Mouse (Mus musculus) urinary bladder, adult 2 months (tissue): ENCODE data around the gene Fdxacb1. TPM values are rescaled to one million over a fixed set of nuclear protein-coding genes. Genes with fewer than 3 reads are reported as not detected.

Experiments
- DNase-seq: peaks from one replicate; pipeline ENCODE4 v3.0.0; 2022; ENCODE audit warnings: low spot score
- polyA plus RNA-seq: library from polyadenylated mRNA; depleted of rRNA; stranded (reverse); fragments of >200 nt; gene quantifications from 2 replicates; pipeline ENCODE4 v1.2.3, GENCODE M21; 2012; rRNA removed

The Fdxacb1 gene
- polyA plus RNA-seq, 1 experiment, result 8.2 TPM

DNA sequence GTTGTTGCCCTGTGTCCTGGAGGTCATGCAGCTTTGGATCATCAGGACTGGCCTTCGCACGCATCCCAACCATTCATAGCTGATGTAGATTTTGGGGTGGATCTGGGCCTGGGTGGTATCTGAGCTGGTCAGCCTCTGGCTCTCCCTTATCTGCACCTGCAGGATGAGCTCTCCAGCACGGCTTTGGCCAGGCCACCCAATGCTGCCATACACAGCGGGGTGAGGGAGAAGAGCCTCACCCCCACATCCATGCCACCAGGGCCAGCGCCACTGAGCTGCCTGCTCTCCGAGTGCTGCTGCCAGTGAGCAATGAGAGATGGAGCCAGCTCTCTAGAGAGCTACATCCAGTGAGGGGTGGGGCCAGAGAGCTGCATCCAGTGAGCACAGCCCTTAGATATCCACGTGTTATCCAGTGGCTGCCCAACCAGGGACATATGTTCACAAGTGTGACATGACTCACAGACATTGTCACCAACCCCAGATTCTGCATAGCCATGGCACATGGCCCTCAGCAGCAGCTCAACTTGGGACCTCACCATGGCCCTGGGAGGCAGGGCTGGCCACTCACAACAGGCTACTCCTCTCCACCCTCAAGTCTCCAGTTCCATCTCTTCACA lies 35.1 kb downstream of the Fdxacb1 start:
- no peak for DNase-seq

DNA sequence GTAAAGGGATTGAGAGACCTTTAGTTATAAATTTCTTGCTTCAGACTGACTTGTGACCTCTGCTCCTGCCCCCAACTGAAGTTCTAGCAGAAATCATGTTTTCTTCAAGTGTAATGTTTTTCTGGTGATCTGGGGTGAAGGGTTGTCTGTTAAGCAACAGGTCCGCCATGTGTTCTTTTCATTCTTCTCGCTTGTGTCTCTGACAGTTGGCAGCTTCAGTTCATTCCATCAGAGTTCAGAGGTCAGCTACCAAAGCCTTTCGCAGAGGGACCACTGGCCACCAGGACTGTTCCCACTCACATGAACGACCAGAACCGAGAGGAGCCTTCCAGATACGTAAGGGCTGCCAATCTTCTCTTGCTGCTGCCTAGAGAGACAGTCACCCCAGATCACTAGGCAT lies 40.4 kb downstream of the Fdxacb1 start:
- DNase-seq, result no peak

DNA sequence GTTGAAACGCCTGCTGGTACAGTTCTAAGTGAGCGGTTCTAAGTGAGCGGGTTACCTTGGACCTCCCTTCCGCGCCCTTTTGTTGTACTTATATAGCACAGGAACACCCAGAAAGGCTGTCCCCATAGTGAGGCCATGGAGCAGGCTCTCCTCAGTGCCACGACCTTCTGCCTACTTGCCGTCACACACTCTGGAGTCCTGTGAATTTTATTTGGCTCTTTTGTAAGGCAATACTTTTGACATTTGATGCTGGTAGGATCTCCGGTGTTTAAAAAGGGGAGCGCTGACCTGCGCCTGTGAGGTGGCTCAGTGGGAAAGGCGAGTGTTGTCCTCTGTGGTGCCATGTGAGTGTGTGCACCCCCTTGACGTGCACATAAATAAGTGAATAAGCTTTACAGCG lies 41.1 kb downstream of the Fdxacb1 start:
- no peak for DNase-seq

DNA sequence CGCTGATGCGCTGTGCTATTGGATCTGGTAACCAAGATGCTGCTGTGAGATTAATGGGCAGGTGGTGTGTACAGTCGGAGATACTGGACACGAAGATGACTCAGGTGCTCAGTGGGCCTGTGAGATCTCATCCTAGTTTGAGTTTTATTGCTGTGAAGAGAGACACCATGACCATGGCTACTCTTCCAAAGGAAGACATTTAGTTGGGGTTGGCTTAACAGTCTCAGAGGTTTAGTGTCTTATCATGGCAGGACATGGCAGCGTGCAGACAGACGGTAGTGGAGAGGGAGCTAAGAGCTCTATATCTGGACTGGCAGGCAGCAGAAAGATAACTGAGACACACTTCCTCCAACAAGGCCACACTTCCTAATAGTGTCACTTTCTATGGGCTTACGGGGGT lies 43.2 kb downstream of the Fdxacb1 start:
- no peak for DNase-seq

DNA sequence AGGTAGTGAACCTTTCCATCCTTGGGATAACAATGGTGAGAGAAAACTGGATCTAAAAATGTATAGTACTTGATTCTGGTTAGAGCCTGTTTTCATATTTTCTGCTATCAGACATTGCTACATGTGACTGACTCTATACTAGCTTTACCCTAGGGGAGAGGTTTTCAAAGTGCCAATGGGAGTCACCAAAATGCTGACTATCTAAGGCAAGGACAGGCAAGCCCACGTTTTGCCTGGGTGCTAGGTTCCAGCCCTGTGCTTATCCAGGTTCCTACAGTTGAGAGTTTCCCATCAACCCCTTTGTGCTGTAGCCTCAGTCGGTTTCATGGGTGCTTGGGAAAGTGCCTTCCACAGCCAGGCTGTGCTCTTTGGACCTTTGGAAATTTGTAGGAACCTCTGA lies 43.7 kb downstream of the Fdxacb1 start:
- DNase-seq, result no peak

DNA sequence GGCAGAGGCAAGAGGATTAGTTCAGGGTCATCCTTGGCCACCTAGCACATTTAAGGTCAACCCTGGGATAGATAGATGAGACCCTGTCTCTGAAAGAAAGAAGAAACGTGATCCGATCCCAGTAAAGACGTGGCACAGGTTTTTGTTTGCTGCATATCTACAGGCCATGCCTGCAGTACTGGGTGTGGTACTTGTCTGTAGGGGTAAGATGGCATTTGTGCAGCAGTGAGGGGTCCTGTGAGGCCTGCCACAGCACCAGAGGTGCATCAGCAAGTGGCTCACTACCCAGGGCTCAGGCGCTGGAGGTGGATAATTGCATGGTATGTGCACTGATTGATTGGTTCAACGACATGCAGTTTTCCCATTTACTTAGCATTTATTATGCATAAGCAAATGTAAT lies 45.8 kb downstream of the Fdxacb1 start:
- DNase-seq, result no peak

DNA sequence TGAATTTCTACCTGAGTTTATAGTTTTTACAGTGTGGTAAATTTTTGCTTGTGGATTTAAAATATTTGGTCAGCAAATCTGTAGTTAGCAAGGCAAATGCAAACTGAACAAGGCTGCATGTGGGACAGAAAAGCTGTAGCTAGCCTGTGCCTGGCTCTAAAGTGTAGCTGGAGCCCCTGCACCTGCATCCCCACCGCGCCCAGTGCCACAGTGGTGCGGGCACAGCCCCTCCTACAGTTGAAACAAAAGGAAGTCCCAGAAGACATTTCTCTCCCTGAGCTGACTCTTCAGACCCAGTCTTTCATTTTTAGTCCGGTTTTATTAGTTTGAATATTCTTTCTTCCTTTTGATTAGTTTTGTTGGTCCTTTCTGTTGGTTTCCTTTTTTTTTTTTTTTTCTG lies 47.6 kb downstream of the Fdxacb1 start:
- no peak for DNase-seq

DNA sequence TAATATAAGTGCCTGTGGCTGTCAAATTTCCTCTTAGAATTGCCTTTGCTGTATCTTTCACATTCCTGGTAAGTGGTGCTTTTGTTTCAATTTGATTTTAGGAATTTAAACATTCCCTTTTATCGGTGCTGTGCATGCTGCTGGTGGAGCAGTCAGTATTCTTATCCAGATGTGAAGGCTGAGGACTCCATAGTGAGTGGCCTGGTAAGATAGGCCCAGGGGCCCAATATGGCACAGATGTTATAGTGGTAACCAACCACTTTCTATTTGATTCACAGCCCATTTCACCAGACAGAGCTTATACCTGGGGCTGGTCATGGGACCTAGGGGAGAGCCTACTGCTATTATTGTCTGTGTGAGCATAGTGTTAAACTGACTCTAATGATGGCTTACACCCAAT lies 48.5 kb downstream of the Fdxacb1 start:
- DNase-seq, result no peak

DNA sequence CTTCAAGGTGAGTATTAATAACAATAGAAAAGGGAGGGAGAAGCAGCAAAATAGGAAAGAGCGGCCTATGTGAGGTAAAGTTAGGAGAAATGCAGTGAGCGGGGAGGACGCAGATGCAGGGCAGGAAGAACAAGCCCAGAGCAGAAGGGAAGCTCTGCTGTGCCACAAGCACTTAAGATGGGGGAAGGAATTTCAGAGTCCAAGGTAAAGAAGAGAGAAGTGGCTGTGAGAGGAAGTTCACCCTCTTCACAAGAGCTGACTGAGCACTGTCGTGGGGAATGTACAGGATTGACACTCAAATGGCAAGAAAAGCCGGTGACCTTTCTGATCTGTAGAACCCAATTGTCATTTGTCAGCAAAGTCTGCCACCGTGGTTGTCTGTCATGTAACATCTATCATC lies 50.0 kb downstream of the Fdxacb1 start:
- DNase-seq, result no peak

DNA sequence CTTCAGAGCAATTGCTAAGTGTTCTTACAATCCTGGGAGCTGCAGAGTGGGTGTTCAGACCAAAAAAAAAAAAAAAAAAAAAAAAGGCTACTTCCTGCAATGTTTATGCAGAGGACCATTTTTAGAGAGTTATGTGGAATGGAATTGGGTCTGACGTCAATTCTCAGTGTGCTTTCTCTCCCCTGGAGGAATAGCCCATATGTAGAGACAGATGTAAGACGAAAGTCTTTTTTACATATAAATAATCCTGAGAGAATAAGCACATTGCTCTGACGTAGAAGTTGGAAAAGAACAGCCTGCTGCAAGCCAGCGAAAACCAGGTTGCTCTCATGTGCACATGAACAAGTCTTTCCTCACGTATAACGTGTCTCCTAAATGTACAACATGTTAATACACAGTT lies 51.7 kb downstream of the Fdxacb1 start:
- DNase-seq, result no peak

DNA sequence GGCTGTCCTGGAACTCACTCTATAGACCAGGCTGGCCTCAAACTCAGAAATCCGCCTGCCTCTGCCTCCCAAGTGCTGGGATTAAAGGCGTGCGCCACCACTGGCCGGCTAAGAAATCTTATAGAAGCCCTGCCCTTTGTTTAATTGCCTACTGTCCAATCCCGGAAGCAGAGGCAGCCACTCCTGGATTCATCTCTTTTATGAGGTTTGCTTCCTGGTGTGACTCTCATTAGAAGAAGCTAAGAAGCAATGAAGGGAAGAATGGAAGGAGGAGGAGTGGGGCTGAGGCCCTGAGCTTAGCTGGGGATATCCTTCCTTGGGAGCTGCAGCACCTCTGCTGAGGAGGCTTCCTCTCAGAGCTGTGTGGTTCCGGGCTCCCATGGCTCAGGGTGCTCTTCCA lies 53.6 kb downstream of the Fdxacb1 start:
- DNase-seq, result no peak

DNA sequence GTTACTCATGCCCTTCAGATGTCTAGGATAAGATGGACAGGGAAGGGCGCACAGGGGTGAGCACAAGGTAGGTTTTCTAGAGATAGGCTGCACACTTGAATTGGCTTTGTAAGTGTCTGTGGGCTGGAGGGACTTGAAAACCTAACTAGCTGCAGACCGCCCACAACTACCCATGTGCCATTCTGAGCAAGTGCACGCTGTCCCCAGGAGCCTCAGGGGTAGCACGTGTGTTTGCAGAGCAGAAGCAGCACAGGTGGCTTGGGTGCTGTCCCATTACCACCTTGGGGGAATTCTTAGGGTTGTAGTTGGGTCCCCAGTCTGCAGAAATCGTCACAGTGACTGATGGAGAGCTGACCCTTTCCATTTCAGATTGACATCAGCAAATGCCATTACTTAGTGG lies 54.2 kb downstream of the Fdxacb1 start:
- no peak for DNase-seq

Other genes starting within 250 kb of the Fdxacb1 start
- 101 and 137 TPM in 2 replicates for gene Pts, start 239.5 kb upstream of the Fdxacb1 start, polyA plus RNA-seq
- gene Il18, start 213.4 kb upstream of the Fdxacb1 start, polyA plus RNA-seq, result 5.7 and 8.2 TPM in 2 replicates
- 0.77 and 0.80 TPM in 2 replicates for gene Bco2, start 213.1 kb upstream of the Fdxacb1 start, polyA plus RNA-seq
- gene Tex12, start 206.9 kb upstream of the Fdxacb1 start, polyA plus RNA-seq, result not detected in 2 replicates
- gene Sdhd, start 164.4 kb upstream of the Fdxacb1 start, polyA plus RNA-seq, result 154 and 189 TPM in 2 replicates
- gene Timm8b, start 164.3 kb upstream of the Fdxacb1 start, polyA plus RNA-seq, result 181 and 191 TPM in 2 replicates
- 2.1 and 2.5 TPM in 2 replicates for gene Pih1d2, start 150.9 kb upstream of the Fdxacb1 start, polyA plus RNA-seq
- 13.2 and 13.9 TPM in 2 replicates for gene Nkapd1, start 150.8 kb upstream of the Fdxacb1 start, polyA plus RNA-seq
- 42.8 and 43.1 TPM in 2 replicates for gene Dlat, start 108.5 kb upstream of the Fdxacb1 start, polyA plus RNA-seq
- gene Dixdc1, start 28.7 kb upstream of the Fdxacb1 start, polyA plus RNA-seq, result 9.1 and 11.4 TPM in 2 replicates
- gene 2310030G06Rik, start 21.7 kb upstream of the Fdxacb1 start, polyA plus RNA-seq, result 12.4 and 13.5 TPM in 2 replicates
- gene Cryab, start 16.9 kb upstream of the Fdxacb1 start, polyA plus RNA-seq, result 150 and 169 TPM in 2 replicates
- gene Hspb2, start 15.9 kb upstream of the Fdxacb1 start, polyA plus RNA-seq, result 48.5 and 54.7 TPM in 2 replicates
- gene Alg9, start 6.8 kb downstream of the Fdxacb1 start, polyA plus RNA-seq, result 19.7 and 22.0 TPM in 2 replicates
- gene 1110032A03Rik, start 7.3 kb downstream of the Fdxacb1 start, polyA plus RNA-seq, result 60.8 and 68.2 TPM in 2 replicates
- 20.9 and 23.5 TPM in 2 replicates for gene Ppp2r1b, start 77.1 kb downstream of the Fdxacb1 start, polyA plus RNA-seq
- 17.4 and 19.2 TPM in 2 replicates for gene Sik2, start 240.8 kb downstream of the Fdxacb1 start, polyA plus RNA-seq